Mouse (Mus musculus) cortical plate, adult 2 months (tissue): Measurements from ENCODE around the gene Rere. TPM values are rescaled to one million over a fixed set of nuclear protein-coding genes. Genes with fewer than 3 reads are reported as not detected.

Source experiments
- H3K27ac ChIP-seq: fragments of 200-500 bp; 2 replicates; pipeline ENCODE4 v1.5.1; 2012; ENCODE audit warnings: low read length, control low read depth, inconsistent platforms; ENCODE audit not compliant: insufficient read depth
- H3K4me1 ChIP-seq: fragments of 200-500 bp; 2 replicates; pipeline ENCODE4 v1.6.1; 2011; ENCODE audit warnings: low read length; ENCODE audit not compliant: control insufficient read depth, insufficient read depth
- H3K4me3 ChIP-seq: fragments of 200-500 bp; 2 replicates; pipeline ENCODE4 v1.5.1; 2011; ENCODE audit warnings: mild to moderate bottlenecking, low read length, control low read depth; ENCODE audit not compliant: insufficient read depth
- CTCF ChIP-seq: fragments of 200-500 bp; IDR thresholded peaks from 2 replicates; pipeline ENCODE4 v1.5.1; 2011; ENCODE audit warnings: mild to moderate bottlenecking, control low read depth, low read length; ENCODE audit not compliant: insufficient read depth; ENCODE audit errors: extremely low read depth
- POLR2A ChIP-seq: fragments of 200-500 bp; IDR thresholded peaks from 2 replicates; pipeline ENCODE4 v1.6.1; 2011; ENCODE audit warnings: mild to moderate bottlenecking, low read length, control low read depth; ENCODE audit not compliant: insufficient read depth; ENCODE audit errors: extremely low read depth
- polyA plus RNA-seq: library from polyadenylated mRNA; depleted of rRNA; stranded (reverse); fragments of >200 nt; gene quantifications from 2 replicates; pipeline ENCODE4 v1.2.3, GENCODE M21; 2012; rRNA removed

Gene Rere
- polyA plus RNA-seq, 1 experiment: 44.2 TPM

GRCm38 (mm10) chr4:150651390-150652277 is 370.2 kb downstream of the Rere start, which contains the start of gene Slc45a1:
TSS of gene Slc45a1 (minus strand) at chr4:150652174.
- H3K27ac ChIP-seq: 0 out of 2 replicates have a peak within 1 kb of the TSS, but pooled peaks have one; percentile 12
- TF ChIP-seq CTCF (no peak), POLR2A (peak; percentile 55; the same call in 1 of the 2 replicates)
- H3K4me1 ChIP-seq: peaks cover 6% of the 10 kb centered on the region
- H3K4me3 ChIP-seq: peak within 1 kb of the TSS; percentile 64

- no peak for TF ChIP-seq CTCF
- no peak for TF ChIP-seq POLR2A
- Histone ChIP-seq H3K27ac (no peak overlapping the region), H3K4me1 (peaks cover 6% of the 10 kb centered on the region), H3K4me3 (no peak overlapping the region)
Measured at GRCm38 (mm10) chr4:150653072-150653599, 371.7 kb downstream of the Rere start.

- no peak overlapping the region for H3K27ac ChIP-seq
- H3K4me1 ChIP-seq: peaks cover 6% of the 10 kb centered on the region; the same call in 1 of the 2 replicates
- TF ChIP-seq CTCF (peak; percentile 95), POLR2A (no peak)
- no peak overlapping the region for H3K4me3 ChIP-seq
Measured at GRCm38 (mm10) chr4:150655989-150656388, 374.5 kb downstream of the Rere start.

GRCm38 (mm10) chr4:150656504-150656903 is 375.1 kb downstream of the Rere start:
- Histone ChIP-seq H3K4me3 (no peak overlapping the region), H3K27ac (no peak overlapping the region), H3K4me1 (peaks cover 6% of the 10 kb centered on the region; the same call in 1 of the 2 replicates)
- no peak for TF ChIP-seq CTCF
- no peak for TF ChIP-seq POLR2A

GRCm38 (mm10) chr4:150659926-150660610 is 378.6 kb downstream of the Rere start:
- Histone ChIP-seq H3K4me3 (no peak overlapping the region), H3K4me1 (peaks cover 2% of the 10 kb centered on the region; the same call in 1 of the 2 replicates), H3K27ac (no peak overlapping the region)
- TF ChIP-seq CTCF (no peak), POLR2A (no peak)

GRCm38 (mm10) chr4:150661886-150662285 is 380.4 kb downstream of the Rere start:
- no peak overlapping the region for H3K27ac ChIP-seq
- no peaks in the 10 kb centered on the region for H3K4me1 ChIP-seq
- H3K4me3 ChIP-seq: no peak overlapping the region
- TF ChIP-seq POLR2A: no peak
- TF ChIP-seq CTCF: no peak

GRCm38 (mm10) chr4:150663192-150663591 is 381.7 kb downstream of the Rere start:
- no peak overlapping the region for H3K27ac ChIP-seq
- H3K4me3 ChIP-seq: no peak overlapping the region
- no peaks in the 10 kb centered on the region for H3K4me1 ChIP-seq
- TF ChIP-seq CTCF: peak; percentile 35
- TF ChIP-seq POLR2A: no peak

- TF ChIP-seq CTCF (peak; percentile 27; the same call in 1 of the 2 replicates), POLR2A (no peak)
- no peaks in the 10 kb centered on the region for H3K4me1 ChIP-seq
- no peak overlapping the region for H3K4me3 ChIP-seq
- H3K27ac ChIP-seq: no peak overlapping the region
Measured at GRCm38 (mm10) chr4:150664726-150665125, 383.3 kb downstream of the Rere start.

- Histone ChIP-seq H3K27ac (no peak overlapping the region), H3K4me3 (no peak overlapping the region), H3K4me1 (no peaks in the 10 kb centered on the region)
- TF ChIP-seq POLR2A: no peak
- no peak for TF ChIP-seq CTCF
Measured at GRCm38 (mm10) chr4:150665806-150666205, 384.4 kb downstream of the Rere start.

Other genes starting within 250 kb of the Rere start
- gene Gpr157, start 194.3 kb upstream of the Rere start, polyA plus RNA-seq: 1.9 and 2.0 TPM in 2 replicates
- 9.3 and 10.1 TPM in 2 replicates for gene Slc2a5, start 162.4 kb upstream of the Rere start, polyA plus RNA-seq
- not detected in 2 replicates for gene Slc2a7, start 132.7 kb upstream of the Rere start, polyA plus RNA-seq
- gene Car6, start 80.3 kb upstream of the Rere start, polyA plus RNA-seq: not detected in 2 replicates
- 902 and 906 TPM in 2 replicates for gene Eno1, start 44.9 kb upstream of the Rere start, polyA plus RNA-seq